Mouse (Mus musculus): ENCODE results near the gene Adgre1. TPM values are rescaled to one million over a fixed set of nuclear protein-coding genes. Genes with fewer than 3 reads are reported as not detected.

Gene Adgre1
- polyA plus RNA-seq, 1 experiment from 2014 or later, result 3.3 TPM

DNA sequence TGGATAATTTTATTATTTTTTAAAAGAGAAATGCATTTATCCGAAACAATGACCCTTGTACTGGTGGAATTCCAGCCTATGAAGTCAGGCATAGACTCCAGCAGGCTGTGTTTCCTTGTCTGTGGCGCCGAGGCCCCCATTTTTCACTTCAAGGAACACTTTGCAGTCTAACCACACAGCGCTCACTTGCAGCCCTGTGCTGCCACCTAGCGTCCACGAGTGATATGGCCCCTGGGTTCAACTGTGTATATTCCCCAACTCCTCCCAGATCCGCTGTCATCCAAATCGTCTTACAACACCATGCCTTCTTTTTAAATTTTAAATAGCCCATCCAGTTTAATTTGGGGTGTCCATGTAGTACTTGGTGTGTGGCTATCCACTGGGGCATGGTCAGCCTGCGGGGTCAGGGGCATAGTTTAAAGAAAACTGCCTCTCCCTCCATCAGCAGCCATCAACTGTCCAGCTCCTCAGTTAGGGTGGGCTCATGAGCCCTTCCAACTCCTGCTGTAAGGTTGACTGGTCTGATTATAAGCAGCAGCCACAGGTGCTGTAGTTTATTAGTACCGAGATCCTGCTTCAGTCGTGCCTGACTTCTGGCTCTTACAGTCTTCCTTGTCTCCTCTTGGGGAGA lies 22.7 kb upstream of the Adgre1 start:
- no peak overlapping the region for H3K4me2 ChIP-seq (replicated peaks; ENCODE audit: low read depth, low read length)
- peak; percentile 96 for DNase-seq (ENCODE audit: low spot score)
- no peak overlapping the region for H3K27ac ChIP-seq (ENCODE audit: low read depth, low read length)
- H3K9ac ChIP-seq (ENCODE audit: low read depth, low read length), result no peak overlapping the region
- 14% methylated on average over 11 of the region's 11 CpGs for WGBS
- no peaks in the 10 kb centered on the region for H3K4me1 ChIP-seq (replicated peaks; ENCODE audit: control insufficient read depth, insufficient read depth, low read length)
- no peaks in the 10 kb centered on the region for H3K27me3 ChIP-seq (ENCODE audit: control insufficient read depth, insufficient read depth, low read length)
- H3K4me3 ChIP-seq (ENCODE audit: low read depth, low read length), result no peak overlapping the region
- H3K36me3 ChIP-seq (ENCODE audit: control insufficient read depth, insufficient read depth, low read length), result no peaks in the 10 kb centered on the region
- no peaks in the 10 kb centered on the region for H3K9me3 ChIP-seq (ENCODE audit: control insufficient read depth, low read length)
- peak; percentile 82 for ATAC-seq (ENCODE audit: low FRiP score)

DNA sequence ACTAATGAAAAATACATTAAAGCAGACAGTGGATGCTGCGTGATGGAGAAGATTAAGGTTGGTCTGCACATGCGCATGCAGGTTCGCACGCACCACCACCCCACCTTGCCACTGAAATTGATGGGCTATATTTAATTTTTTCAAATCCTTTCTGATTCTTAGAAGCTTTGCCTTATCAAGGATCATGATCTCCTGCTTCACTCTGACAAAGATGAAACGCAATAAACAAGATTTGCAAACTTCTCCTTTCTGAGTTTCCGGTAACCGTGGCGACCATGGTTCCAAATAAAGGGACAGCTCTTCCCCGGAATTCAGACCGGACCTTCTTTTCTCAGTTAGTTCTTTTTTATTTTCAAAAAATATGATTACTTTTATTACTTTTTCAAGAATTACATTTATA lies 20.5 kb upstream of the Adgre1 start:
- H3K9ac ChIP-seq (ENCODE audit: low read depth, low read length), result no peak overlapping the region
- H3K27me3 ChIP-seq (ENCODE audit: control insufficient read depth, insufficient read depth, low read length), result no peaks in the 10 kb centered on the region
- no peaks in the 10 kb centered on the region for H3K9me3 ChIP-seq (ENCODE audit: control insufficient read depth, low read length)
- no peak overlapping the region for H3K4me3 ChIP-seq (ENCODE audit: low read depth, low read length)
- ATAC-seq (ENCODE audit: low FRiP score) (no peak), DNase-seq (ENCODE audit: low spot score) (no peak)
- WGBS, result 92% methylated on average over 10 of the region's 10 CpGs
- no peak overlapping the region for H3K27ac ChIP-seq (ENCODE audit: low read depth, low read length)
- no peaks in the 10 kb centered on the region for H3K36me3 ChIP-seq (ENCODE audit: control insufficient read depth, insufficient read depth, low read length)
- no peak overlapping the region for H3K4me2 ChIP-seq (replicated peaks; ENCODE audit: low read depth, low read length)
- no peaks in the 10 kb centered on the region for H3K4me1 ChIP-seq (replicated peaks; ENCODE audit: control insufficient read depth, insufficient read depth, low read length)

DNA sequence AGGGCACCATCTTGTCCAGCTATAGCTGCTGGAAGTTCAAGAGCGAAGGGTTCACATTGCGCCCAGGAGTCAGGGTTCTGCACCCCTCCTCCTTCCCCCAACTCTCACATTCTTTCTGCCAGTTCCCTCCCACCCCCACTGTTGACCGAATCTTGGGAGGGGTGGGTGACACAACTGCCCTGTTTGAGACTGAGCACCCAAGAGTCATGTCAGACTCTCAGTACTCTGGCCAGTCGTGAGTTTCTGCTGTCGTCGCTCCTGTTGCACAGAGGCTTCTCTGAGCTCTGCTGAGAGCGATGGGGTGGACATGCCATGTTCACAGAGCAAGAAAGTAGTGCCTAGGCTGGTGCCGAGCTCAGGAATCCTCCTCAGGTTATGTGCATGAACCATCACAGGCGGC lies 19.2 kb upstream of the Adgre1 start:
- no peak overlapping the region for H3K4me3 ChIP-seq (ENCODE audit: low read depth, low read length)
- no peaks in the 10 kb centered on the region for H3K4me1 ChIP-seq (replicated peaks; ENCODE audit: control insufficient read depth, insufficient read depth, low read length)
- no peak overlapping the region for H3K27ac ChIP-seq (ENCODE audit: low read depth, low read length)
- 76% methylated on average over 9 of the region's 9 CpGs for WGBS
- H3K4me2 ChIP-seq (replicated peaks; ENCODE audit: low read depth, low read length), result no peak overlapping the region
- no peaks in the 10 kb centered on the region for H3K9me3 ChIP-seq (ENCODE audit: control insufficient read depth, low read length)
- no peaks in the 10 kb centered on the region for H3K27me3 ChIP-seq (ENCODE audit: control insufficient read depth, insufficient read depth, low read length)
- ATAC-seq (ENCODE audit: low FRiP score) (no peak), DNase-seq (ENCODE audit: low spot score) (no peak)
- no peak overlapping the region for H3K9ac ChIP-seq (ENCODE audit: low read depth, low read length)
- no peaks in the 10 kb centered on the region for H3K36me3 ChIP-seq (ENCODE audit: control insufficient read depth, insufficient read depth, low read length)

DNA sequence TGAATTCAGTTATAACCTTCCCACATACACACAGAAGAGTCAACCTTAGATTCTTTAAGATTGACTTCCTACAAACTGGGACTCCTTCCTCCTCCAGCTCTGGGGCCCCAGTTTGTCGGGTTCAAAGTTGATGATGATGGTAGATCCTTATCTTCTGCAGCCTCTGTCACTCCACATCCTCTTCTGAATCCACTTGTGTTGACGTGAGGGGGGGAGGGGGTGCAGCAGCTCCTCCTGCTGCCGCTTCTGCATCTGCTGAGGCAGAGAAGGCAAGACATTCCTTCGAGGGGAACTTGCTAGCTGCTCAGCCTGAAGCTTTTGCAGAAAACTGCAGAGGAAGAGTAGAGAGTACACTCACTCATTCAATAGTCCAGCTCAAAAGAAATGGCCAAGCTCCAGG lies 16.9 kb upstream of the Adgre1 start:
- 85% methylated on average over 4 of the region's 4 CpGs for WGBS
- Histone ChIP-seq H3K36me3 (ENCODE audit: control insufficient read depth, insufficient read depth, low read length) (no peaks in the 10 kb centered on the region), H3K4me1 (replicated peaks; ENCODE audit: control insufficient read depth, insufficient read depth, low read length) (no peaks in the 10 kb centered on the region), H3K9ac (ENCODE audit: low read depth, low read length) (no peak overlapping the region), H3K27me3 (ENCODE audit: control insufficient read depth, insufficient read depth, low read length) (no peaks in the 10 kb centered on the region), H3K4me3 (ENCODE audit: low read depth, low read length) (no peak overlapping the region), H3K4me2 (replicated peaks; ENCODE audit: low read depth, low read length) (no peak overlapping the region), H3K27ac (ENCODE audit: low read depth, low read length) (no peak overlapping the region), H3K9me3 (ENCODE audit: control insufficient read depth, low read length) (no peaks in the 10 kb centered on the region)
- no peak for ATAC-seq (ENCODE audit: low FRiP score)
- DNase-seq (ENCODE audit: low spot score), result no peak

DNA sequence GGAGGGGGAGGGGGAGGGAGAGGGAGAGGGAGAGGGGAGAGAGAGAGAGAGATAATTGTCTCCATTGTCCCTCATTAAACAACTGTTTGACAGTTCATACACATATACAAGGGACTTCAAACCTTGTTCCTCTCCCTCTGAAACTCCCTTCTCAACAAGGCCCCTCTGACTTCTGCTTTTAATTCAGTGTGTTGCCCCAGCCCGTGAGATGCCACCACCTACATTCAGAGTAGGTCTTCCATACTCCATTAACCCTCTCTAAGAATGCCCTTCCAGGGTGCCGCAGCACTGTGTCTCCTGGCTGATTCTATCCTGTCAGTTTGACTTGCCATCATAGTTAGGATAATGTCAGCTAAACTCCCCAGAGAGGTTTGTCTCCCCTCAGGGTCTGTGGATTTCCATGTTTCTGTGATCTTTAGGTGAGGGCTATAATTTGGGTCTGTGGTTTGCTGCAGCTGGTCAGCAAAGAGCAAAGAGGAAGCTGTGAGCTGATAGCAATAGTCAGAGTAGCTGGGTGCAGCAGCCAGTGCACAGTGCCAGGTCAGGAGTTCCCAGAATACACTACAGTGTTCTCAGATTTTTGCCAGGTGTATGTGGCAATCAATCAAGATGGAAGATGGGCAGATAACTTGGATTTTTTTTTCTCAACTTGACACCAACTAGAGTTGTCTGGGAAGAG lies 14.3 kb upstream of the Adgre1 start:
- Histone ChIP-seq H3K9me3 (ENCODE audit: control insufficient read depth, low read length) (no peaks in the 10 kb centered on the region), H3K9ac (ENCODE audit: low read depth, low read length) (no peak overlapping the region), H3K36me3 (ENCODE audit: control insufficient read depth, insufficient read depth, low read length) (no peaks in the 10 kb centered on the region), H3K4me3 (ENCODE audit: low read depth, low read length) (no peak overlapping the region), H3K4me2 (replicated peaks; ENCODE audit: low read depth, low read length) (no peak overlapping the region), H3K4me1 (replicated peaks; ENCODE audit: control insufficient read depth, insufficient read depth, low read length) (no peaks in the 10 kb centered on the region), H3K27me3 (ENCODE audit: control insufficient read depth, insufficient read depth, low read length) (no peaks in the 10 kb centered on the region), H3K27ac (ENCODE audit: low read depth, low read length) (no peak overlapping the region)
- 64% methylated on average over 2 of the region's 2 CpGs for WGBS
- ATAC-seq (ENCODE audit: low FRiP score) (no peak), DNase-seq (ENCODE audit: low spot score) (no peak)

DNA sequence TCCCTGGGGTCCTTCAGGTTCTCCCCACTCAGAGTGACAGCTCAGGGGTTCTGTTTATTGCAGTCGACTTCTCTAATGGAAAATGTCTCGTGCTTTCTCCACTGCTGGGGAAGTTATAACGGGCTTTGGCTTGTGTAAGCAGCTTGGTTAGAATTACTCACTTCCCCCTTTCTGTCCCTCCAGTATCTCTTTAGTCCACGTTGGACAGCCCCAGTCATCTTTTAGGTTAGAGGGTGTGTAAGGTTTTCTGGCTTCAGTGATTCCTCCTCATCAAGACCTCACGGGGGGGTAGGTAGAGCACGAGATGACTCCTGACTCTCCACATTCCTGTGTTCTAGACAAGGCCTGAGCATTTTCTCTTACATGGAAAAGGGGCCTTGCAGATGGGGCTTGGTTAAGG lies 11.5 kb upstream of the Adgre1 start:
- H3K9me3 ChIP-seq (ENCODE audit: control insufficient read depth, low read length), result no peaks in the 10 kb centered on the region
- H3K27ac ChIP-seq (ENCODE audit: low read depth, low read length), result no peak overlapping the region
- no peak overlapping the region for H3K4me3 ChIP-seq (ENCODE audit: low read depth, low read length)
- no peak overlapping the region for H3K9ac ChIP-seq (ENCODE audit: low read depth, low read length)
- DNase-seq (ENCODE audit: low spot score) (no peak), ATAC-seq (ENCODE audit: low FRiP score) (no peak)
- WGBS, result 82% methylated on average over 6 of the region's 6 CpGs
- no peaks in the 10 kb centered on the region for H3K27me3 ChIP-seq (ENCODE audit: control insufficient read depth, insufficient read depth, low read length)
- H3K4me2 ChIP-seq (replicated peaks; ENCODE audit: low read depth, low read length), result no peak overlapping the region
- H3K36me3 ChIP-seq (ENCODE audit: control insufficient read depth, insufficient read depth, low read length), result no peaks in the 10 kb centered on the region
- no peaks in the 10 kb centered on the region for H3K4me1 ChIP-seq (replicated peaks; ENCODE audit: control insufficient read depth, insufficient read depth, low read length)

DNA sequence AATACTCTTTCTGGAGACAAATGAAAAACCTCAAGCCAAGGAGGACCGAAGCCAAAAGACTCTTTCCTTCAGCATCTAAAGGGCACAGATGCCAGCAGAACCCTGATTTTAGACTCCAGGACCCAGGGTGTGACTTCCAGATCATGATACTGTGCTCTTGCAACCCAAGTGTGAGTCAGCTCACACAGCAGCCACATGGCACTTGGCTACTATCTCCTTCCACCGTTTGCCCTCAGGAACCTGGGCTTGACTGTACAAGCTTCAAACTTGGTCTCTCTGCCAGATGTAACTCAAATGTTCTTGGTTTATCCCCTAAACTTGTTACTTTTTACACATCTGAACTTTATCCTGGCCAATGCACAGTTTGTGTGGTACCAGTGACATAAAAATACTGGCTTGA lies 10.7 kb upstream of the Adgre1 start:
- H3K4me2 ChIP-seq (replicated peaks; ENCODE audit: low read depth, low read length), result no peak overlapping the region
- no peak overlapping the region for H3K4me3 ChIP-seq (ENCODE audit: low read depth, low read length)
- H3K4me1 ChIP-seq (replicated peaks; ENCODE audit: control insufficient read depth, insufficient read depth, low read length), result no peaks in the 10 kb centered on the region
- DNase-seq (ENCODE audit: low spot score) (no peak), ATAC-seq (ENCODE audit: low FRiP score) (no peak)
- H3K27ac ChIP-seq (ENCODE audit: low read depth, low read length), result no peak overlapping the region
- no peaks in the 10 kb centered on the region for H3K9me3 ChIP-seq (ENCODE audit: control insufficient read depth, low read length)
- 87% methylated on average over 2 of the region's 2 CpGs for WGBS
- H3K9ac ChIP-seq (ENCODE audit: low read depth, low read length), result no peak overlapping the region
- H3K36me3 ChIP-seq (ENCODE audit: control insufficient read depth, insufficient read depth, low read length), result no peaks in the 10 kb centered on the region
- H3K27me3 ChIP-seq (ENCODE audit: control insufficient read depth, insufficient read depth, low read length), result no peaks in the 10 kb centered on the region

DNA sequence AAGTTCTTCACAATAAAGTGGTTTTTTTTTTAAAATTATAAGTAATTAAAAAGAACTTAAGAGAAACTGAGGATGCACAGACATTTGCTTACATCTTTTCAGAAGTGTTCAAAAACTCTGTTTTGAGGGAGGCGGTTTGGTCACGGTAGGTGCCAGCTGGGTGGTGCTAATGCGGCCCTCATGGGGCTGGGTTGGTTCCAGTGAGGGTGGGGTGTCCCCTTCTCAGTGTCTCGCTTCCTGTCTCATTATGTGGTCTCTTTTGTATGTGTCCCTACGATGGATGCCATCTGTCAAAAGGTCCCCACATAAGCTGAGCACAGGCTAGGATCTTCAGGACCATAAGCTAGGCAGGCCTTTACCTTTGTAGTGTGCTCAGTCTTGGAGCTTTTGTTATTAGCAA lies 9.4 kb upstream of the Adgre1 start:
- Histone ChIP-seq H3K36me3 (ENCODE audit: control insufficient read depth, insufficient read depth, low read length) (no peaks in the 10 kb centered on the region), H3K27me3 (ENCODE audit: control insufficient read depth, insufficient read depth, low read length) (no peaks in the 10 kb centered on the region), H3K4me2 (replicated peaks; ENCODE audit: low read depth, low read length) (no peak overlapping the region), H3K27ac (ENCODE audit: low read depth, low read length) (no peak overlapping the region), H3K4me3 (ENCODE audit: low read depth, low read length) (no peak overlapping the region), H3K9me3 (ENCODE audit: control insufficient read depth, low read length) (no peaks in the 10 kb centered on the region), H3K4me1 (replicated peaks; ENCODE audit: control insufficient read depth, insufficient read depth, low read length) (no peaks in the 10 kb centered on the region), H3K9ac (ENCODE audit: low read depth, low read length) (no peak overlapping the region)
- WGBS, result 77% methylated on average over 5 of the region's 5 CpGs
- DNase-seq (ENCODE audit: low spot score) (no peak), ATAC-seq (ENCODE audit: low FRiP score) (no peak; the same call in 1 of the 2 replicates)

DNA sequence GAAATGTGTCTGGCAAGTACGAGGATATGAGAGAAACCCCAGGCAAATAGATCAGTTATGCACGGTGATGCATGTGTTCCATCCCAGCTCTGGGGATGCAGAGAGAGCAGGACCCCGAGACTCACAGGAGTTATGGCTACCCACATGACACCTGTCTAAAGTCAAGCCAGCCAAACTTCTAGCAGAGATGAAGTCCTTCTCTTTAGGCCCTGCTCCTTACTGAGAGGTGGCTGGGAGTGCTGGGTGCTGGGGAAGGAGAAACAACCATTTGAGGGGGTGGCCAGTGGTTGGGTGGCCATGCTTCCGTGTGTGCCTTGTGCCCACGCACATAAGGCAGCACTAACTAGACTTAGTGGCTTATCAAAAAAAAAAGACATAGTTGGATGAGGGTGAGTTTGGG lies 8.3 kb upstream of the Adgre1 start:
- Histone ChIP-seq H3K27me3 (ENCODE audit: control insufficient read depth, insufficient read depth, low read length) (no peaks in the 10 kb centered on the region), H3K4me2 (replicated peaks; ENCODE audit: low read depth, low read length) (no peak overlapping the region), H3K27ac (ENCODE audit: low read depth, low read length) (no peak overlapping the region), H3K36me3 (ENCODE audit: control insufficient read depth, insufficient read depth, low read length) (no peaks in the 10 kb centered on the region), H3K4me1 (replicated peaks; ENCODE audit: control insufficient read depth, insufficient read depth, low read length) (no peaks in the 10 kb centered on the region), H3K4me3 (ENCODE audit: low read depth, low read length) (no peak overlapping the region), H3K9ac (ENCODE audit: low read depth, low read length) (no peak overlapping the region), H3K9me3 (ENCODE audit: control insufficient read depth, low read length) (no peaks in the 10 kb centered on the region)
- ATAC-seq (ENCODE audit: low FRiP score), result no peak
- WGBS, result 88% methylated on average over 5 of the region's 5 CpGs
- DNase-seq (ENCODE audit: low spot score), result no peak
